Mouse (Mus musculus) hindbrain, embryonic 14.5 days (tissue): ENCODE data around the gene Olfr5. TPM values are rescaled to one million over a fixed set of nuclear protein-coding genes. Genes with fewer than 3 reads are reported as not detected.

Experiments
- ATAC-seq: fragments of 200-750 bp; cut with Nextera tagmentation; 2 replicates; pipeline ENCODE4 v1.8.0; 2017; ENCODE audit warnings: moderate number of reproducible peaks, mild to moderate bottlenecking, moderate TSS enrichment, moderate library complexity; ENCODE audit not compliant: low FRiP score
- DNase-seq: peaks from one replicate; pipeline ENCODE4 v3.0.0-alpha.2; 2015; ENCODE audit warnings: low spot score
- H3K27ac ChIP-seq: fragments of 300-500 bp; sonication (generic); 2 replicates; pipeline ENCODE4 v1.5.1; 2014; ENCODE audit warnings: mild to moderate bottlenecking, moderate library complexity
- H3K27me3 ChIP-seq: fragments of 300-500 bp; sonication (generic); 2 replicates; pipeline ENCODE4 v1.6.1; 2014; ENCODE audit warnings: mild to moderate bottlenecking, low read length, mixed read lengths; ENCODE audit not compliant: control insufficient read depth, insufficient read depth
- H3K36me3 ChIP-seq: fragments of 300-500 bp; sonication (generic); replicated peaks from 2 replicates; pipeline ENCODE4 v1.6.1; 2014; ENCODE audit not compliant: control insufficient read depth, insufficient read depth
- H3K4me1 ChIP-seq: fragments of 300-500 bp; sonication (generic); replicated peaks from 2 replicates; pipeline ENCODE4 v1.6.1; 2014; ENCODE audit warnings: antibody characterized with exemption, low read length, mixed read lengths; ENCODE audit not compliant: control insufficient read depth, insufficient read depth
- H3K4me2 ChIP-seq: fragments of 300-500 bp; sonication (generic); replicated peaks from 2 replicates; pipeline ENCODE4 v1.6.1; 2014; ENCODE audit warnings: mild to moderate bottlenecking, moderate library complexity
- H3K4me3 ChIP-seq: fragments of 300-500 bp; sonication (generic); replicated peaks from 2 replicates; pipeline ENCODE4 v1.5.1; 2014; ENCODE audit warnings: mild to moderate bottlenecking, low read length
- H3K9ac ChIP-seq: fragments of 300-500 bp; sonication (generic); 2 replicates; pipeline ENCODE4 v1.6.1; 2014
- H3K9me3 ChIP-seq: fragments of 300-500 bp; sonication (generic); 2 replicates; pipeline ENCODE4 v1.6.1; 2016; ENCODE audit warnings: low read length; ENCODE audit not compliant: control insufficient read depth
- WGBS: fragments of 180-500 bp; shearing (Covaris S2); extraction: QIAGEN DNeasy Blood & Tissue Kit; methylation state at CpG from one replicate; pipeline ENCODE4 v1.1.7; 2014; 5-methylcytosine and 5-hydroxymethylcytosine counted together
- polyA plus RNA-seq: library from polyadenylated mRNA; unstranded; fragments of >200 nt; fragmentation: Nextera tagmentation; extraction: Ambion mirVana; gene quantifications from 2 replicates; pipeline ENCODE4 v1.2.1, GENCODE M21; 2014

The Olfr5 gene
- polyA plus RNA-seq, 1 experiment from 2014 or later, result not detected

- Histone ChIP-seq H3K27ac (no peak within 1 kb of the TSS), H3K4me2 (no peak within 1 kb of the TSS), H3K4me1 (no peaks in the 10 kb centered on the region), H3K36me3 (no peaks in the 10 kb centered on the region), H3K9me3 (no peaks in the 10 kb centered on the region), H3K9ac (no peak within 1 kb of the TSS), H3K4me3 (no peak within 1 kb of the TSS), H3K27me3 (no peaks in the 10 kb centered on the region)
- no peak for DNase-seq
- ATAC-seq, result no peak
Observed at GRCm38 (mm10) chr7:6455868-6456267, 30.9 kb downstream of the Olfr5 start, which contains the start of gene Olfr1336. Gene Olfr1336, plus strand, starts transcription at chr7:6456168.

GRCm38 (mm10) chr7:6447771-6448170, 39.0 kb downstream of the Olfr5 start:
- 87% methylated on average over 5 of the region's 5 CpGs for WGBS
- Histone ChIP-seq H3K36me3 (no peaks in the 10 kb centered on the region), H3K4me2 (no peak overlapping the region), H3K9ac (no peak overlapping the region), H3K27me3 (no peaks in the 10 kb centered on the region), H3K4me1 (no peaks in the 10 kb centered on the region), H3K27ac (no peak overlapping the region), H3K4me3 (no peak overlapping the region), H3K9me3 (no peaks in the 10 kb centered on the region)
- ATAC-seq (no peak), DNase-seq (no peak)

GRCm38 (mm10) chr7:6441173-6441572, 45.6 kb downstream of the Olfr5 start:
- Histone ChIP-seq H3K4me1 (no peaks in the 10 kb centered on the region), H3K4me2 (no peak overlapping the region), H3K36me3 (no peaks in the 10 kb centered on the region), H3K27ac (no peak overlapping the region), H3K9ac (no peak overlapping the region), H3K4me3 (no peak overlapping the region), H3K9me3 (no peaks in the 10 kb centered on the region), H3K27me3 (no peaks in the 10 kb centered on the region)
- WGBS, result 30% methylated on average over 2 of the region's 2 CpGs
- DNase-seq, result no peak
- ATAC-seq, result no peak

GRCm38 (mm10) chr7:6438388-6438787, 48.4 kb downstream of the Olfr5 start, which contains the start of gene Olfr1344:
Gene Olfr1344, plus strand, starts transcription at chr7:6438688.
- no peak for ATAC-seq
- Histone ChIP-seq H3K4me2 (no peak within 1 kb of the TSS), H3K4me3 (no peak within 1 kb of the TSS), H3K27ac (no peak within 1 kb of the TSS), H3K27me3 (no peaks in the 10 kb centered on the region), H3K36me3 (no peaks in the 10 kb centered on the region), H3K4me1 (peaks cover 12% of the 10 kb centered on the region), H3K9ac (no peak within 1 kb of the TSS), H3K9me3 (no peaks in the 10 kb centered on the region)
- no peak for DNase-seq
- 86% methylated on average over 3 of the region's 3 CpGs for WGBS

GRCm38 (mm10) chr7:6430342-6430741, 56.4 kb downstream of the Olfr5 start:
- DNase-seq, result no peak
- 36% methylated on average over 2 of the region's 2 CpGs for WGBS

GRCm38 (mm10) chr7:6429381-6429780, 57.4 kb downstream of the Olfr5 start:
- no peak for DNase-seq
- ATAC-seq, result no peak

More at GRCm38 (mm10) chr7:6430342-6430741, 56.4 kb downstream of the Olfr5 start:
- Histone ChIP-seq H3K27me3 (no peaks in the 10 kb centered on the region), H3K9ac (no peak overlapping the region), H3K4me2 (no peak overlapping the region), H3K36me3 (0 out of 2 replicates have a peak, but pooled peaks cover 3% of the 10 kb centered on the region), H3K4me1 (peaks cover 6% of the 10 kb centered on the region), H3K9me3 (peaks cover 10% of the 10 kb centered on the region), H3K27ac (no peak overlapping the region), H3K4me3 (no peak overlapping the region)
- no peak for ATAC-seq

More at GRCm38 (mm10) chr7:6429381-6429780, 57.4 kb downstream of the Olfr5 start:
- Histone ChIP-seq H3K9me3 (peaks cover 10% of the 10 kb centered on the region), H3K4me1 (no peaks in the 10 kb centered on the region), H3K4me3 (no peak overlapping the region), H3K36me3 (0 out of 2 replicates have a peak, but pooled peaks cover 3% of the 10 kb centered on the region), H3K4me2 (no peak overlapping the region), H3K27me3 (no peaks in the 10 kb centered on the region), H3K9ac (no peak overlapping the region), H3K27ac (no peak overlapping the region)
- WGBS, result 90% methylated on average over 3 of the region's 3 CpGs

Other genes with a start within 250 kb of the Olfr5 start
- gene Epp13, start 234.2 kb downstream of the Olfr5 start, polyA plus RNA-seq, result not detected in 2 replicates
- 14.4 and 19.1 TPM in 2 replicates for gene Zfp667, start 200.4 kb downstream of the Olfr5 start, polyA plus RNA-seq
- gene Zfp583, start 155.7 kb downstream of the Olfr5 start, polyA plus RNA-seq, result 14.4 and 18.2 TPM in 2 replicates
- gene Gm3854, start 143.2 kb downstream of the Olfr5 start, polyA plus RNA-seq, result 5.9 and 6.5 TPM in 2 replicates
- gene Zfp78, start 123.7 kb downstream of the Olfr5 start, polyA plus RNA-seq, result 5.7 and 6.6 TPM in 2 replicates
- 15.2 and 16.0 TPM in 2 replicates for gene Zfp28, start 103.6 kb downstream of the Olfr5 start, polyA plus RNA-seq
- 8.2 and 8.3 TPM in 2 replicates for gene Smim17, start 88.2 kb downstream of the Olfr5 start, polyA plus RNA-seq
- gene Gm20715, start 76.7 kb downstream of the Olfr5 start, polyA plus RNA-seq, result not detected in 2 replicates
- gene Olfr1344, start 48.3 kb downstream of the Olfr5 start, polyA plus RNA-seq, result 0.29 and 0.91 TPM in 2 replicates
- not detected in 2 replicates for gene Olfr1336, start 30.8 kb downstream of the Olfr5 start, polyA plus RNA-seq
- not detected in 2 replicates for gene Olfr1346, start 19.8 kb downstream of the Olfr5 start, polyA plus RNA-seq
- not detected in 2 replicates for gene Olfr1347, start 12.8 kb upstream of the Olfr5 start, polyA plus RNA-seq
- not detected in 2 replicates for gene Olfr1348, start 21.8 kb upstream of the Olfr5 start, polyA plus RNA-seq
- not detected in 2 replicates for gene Olfr1349, start 36.0 kb upstream of the Olfr5 start, polyA plus RNA-seq
- gene Olfr1350, start 77.9 kb upstream of the Olfr5 start, polyA plus RNA-seq, result not detected in 2 replicates
- gene Zim1, start 209.5 kb upstream of the Olfr5 start, polyA plus RNA-seq, result 7.1 and 7.5 TPM in 2 replicates
- gene Peg3, start 243.5 kb upstream of the Olfr5 start, polyA plus RNA-seq, result 111 and 133 TPM in 2 replicates
- gene Usp29, start 243.6 kb upstream of the Olfr5 start, polyA plus RNA-seq, result 29.0 and 29.4 TPM in 2 replicates